Mouse (Mus musculus) hindbrain, embryonic 14.5 days (tissue): ENCODE measurements at regions not wholly inside any gene's neighbourhood (a gene's known extent, or its start where the extent isn't known, plus 50 kb on each side); places are given as distances from the start of the nearest gene placed in this dataset.

Experiments used
- ATAC-seq: fragments of 200-750 bp; cut with Nextera tagmentation; 2 replicates; pipeline ENCODE4 v1.8.0; 2017; ENCODE audit warnings: moderate number of reproducible peaks, mild to moderate bottlenecking, moderate TSS enrichment, moderate library complexity; ENCODE audit not compliant: low FRiP score
- DNase-seq: peaks from one replicate; pipeline ENCODE4 v3.0.0-alpha.2; 2015; ENCODE audit warnings: low spot score
- H3K27ac ChIP-seq: fragments of 300-500 bp; sonication (generic); 2 replicates; pipeline ENCODE4 v1.5.1; 2014; ENCODE audit warnings: mild to moderate bottlenecking, moderate library complexity
- H3K27me3 ChIP-seq: fragments of 300-500 bp; sonication (generic); 2 replicates; pipeline ENCODE4 v1.6.1; 2014; ENCODE audit warnings: mild to moderate bottlenecking, low read length, mixed read lengths; ENCODE audit not compliant: control insufficient read depth, insufficient read depth
- H3K36me3 ChIP-seq: fragments of 300-500 bp; sonication (generic); replicated peaks from 2 replicates; pipeline ENCODE4 v1.6.1; 2014; ENCODE audit not compliant: control insufficient read depth, insufficient read depth
- H3K4me1 ChIP-seq: fragments of 300-500 bp; sonication (generic); replicated peaks from 2 replicates; pipeline ENCODE4 v1.6.1; 2014; ENCODE audit warnings: antibody characterized with exemption, low read length, mixed read lengths; ENCODE audit not compliant: control insufficient read depth, insufficient read depth
- H3K4me2 ChIP-seq: fragments of 300-500 bp; sonication (generic); replicated peaks from 2 replicates; pipeline ENCODE4 v1.6.1; 2014; ENCODE audit warnings: mild to moderate bottlenecking, moderate library complexity
- H3K4me3 ChIP-seq: fragments of 300-500 bp; sonication (generic); replicated peaks from 2 replicates; pipeline ENCODE4 v1.5.1; 2014; ENCODE audit warnings: mild to moderate bottlenecking, low read length
- H3K9ac ChIP-seq: fragments of 300-500 bp; sonication (generic); 2 replicates; pipeline ENCODE4 v1.6.1; 2014
- H3K9me3 ChIP-seq: fragments of 300-500 bp; sonication (generic); 2 replicates; pipeline ENCODE4 v1.6.1; 2016; ENCODE audit warnings: low read length; ENCODE audit not compliant: control insufficient read depth
- WGBS: fragments of 180-500 bp; shearing (Covaris S2); extraction: QIAGEN DNeasy Blood & Tissue Kit; methylation state at CpG from one replicate; pipeline ENCODE4 v1.1.7; 2014; 5-methylcytosine and 5-hydroxymethylcytosine counted together

DNA sequence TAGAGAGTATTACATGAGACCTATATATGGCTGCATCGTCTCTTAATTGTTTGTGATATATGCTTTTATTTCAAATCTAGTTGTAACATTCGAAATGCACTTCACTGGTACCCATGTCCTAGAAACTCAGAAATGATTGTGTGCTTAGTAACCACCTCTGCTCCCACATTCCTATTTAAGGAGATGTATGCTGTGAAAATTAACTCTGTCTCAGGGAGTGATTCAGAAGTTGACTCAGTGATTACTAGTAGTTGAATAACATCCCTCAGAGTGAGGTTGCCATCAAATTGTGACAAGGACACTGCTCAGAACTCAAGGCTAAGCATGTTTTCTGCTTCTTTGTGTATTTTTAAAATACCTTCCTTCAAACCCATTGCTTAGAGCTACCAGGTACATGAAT is 661.9 kb downstream of the Utrn start:
- WGBS = 89% methylated on average over 2 of the region's 2 CpGs

DNA sequence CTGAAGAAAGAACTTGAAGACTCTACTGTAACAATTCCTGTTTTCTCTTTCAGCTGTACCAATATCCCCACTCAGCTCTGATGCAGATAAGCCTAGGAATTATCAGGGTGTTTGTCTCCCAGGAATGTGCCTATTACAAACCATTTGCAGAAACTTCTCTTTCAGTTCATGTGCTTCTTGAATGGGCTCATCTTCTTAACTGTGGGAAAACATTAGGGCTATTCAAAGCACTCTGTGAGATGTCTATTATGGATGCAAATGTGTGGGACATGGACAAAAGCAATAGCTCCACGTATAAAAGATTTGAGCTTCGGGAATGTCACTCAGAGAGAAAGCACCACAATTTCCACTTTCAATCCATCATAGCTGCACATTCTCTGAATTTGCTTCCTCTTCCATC is 659.0 kb downstream of the Utrn start:
- 12% methylated on average over 2 of the region's 2 CpGs for WGBS
- no peaks in the 10 kb centered on the region for H3K27me3 ChIP-seq
- DNase-seq (no peak), ATAC-seq (no peak)
- no peaks in the 10 kb centered on the region for H3K4me1 ChIP-seq
- H3K4me3 ChIP-seq = no peak overlapping the region
- no peak overlapping the region for H3K4me2 ChIP-seq
- H3K27ac ChIP-seq = no peak overlapping the region
- H3K36me3 ChIP-seq = no peaks in the 10 kb centered on the region
- H3K9ac ChIP-seq = no peak overlapping the region
- H3K9me3 ChIP-seq = no peaks in the 10 kb centered on the region

More for the DNA sequence above, 661.9 kb downstream of the Utrn start:
- ATAC-seq (no peak), DNase-seq (no peak)
- Histone ChIP-seq H3K27ac (no peak overlapping the region), H3K4me1 (no peaks in the 10 kb centered on the region), H3K9ac (no peak overlapping the region), H3K4me3 (no peak overlapping the region), H3K27me3 (no peaks in the 10 kb centered on the region), H3K36me3 (no peaks in the 10 kb centered on the region), H3K4me2 (no peak overlapping the region), H3K9me3 (no peaks in the 10 kb centered on the region)

DNA sequence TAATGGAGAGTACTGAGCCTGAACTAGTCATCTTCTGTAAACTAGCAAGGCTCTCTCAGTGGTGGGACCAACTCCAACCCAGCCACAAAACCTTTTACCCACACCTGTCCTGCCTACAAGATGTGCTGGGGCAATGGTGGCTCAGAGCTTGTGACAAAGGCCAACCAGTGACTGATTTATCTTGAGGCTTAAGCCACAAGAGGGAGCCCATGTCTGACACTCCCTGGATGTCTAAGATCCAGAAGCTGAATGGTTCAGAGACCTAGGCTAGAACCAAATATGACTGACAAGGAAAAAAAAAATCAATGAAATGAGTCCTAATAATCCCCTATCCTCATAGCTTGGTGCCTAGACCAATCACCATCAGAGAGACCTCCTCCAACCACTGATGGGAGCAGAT is 650.3 kb downstream of the Utrn start:
- no peak overlapping the region for H3K27ac ChIP-seq
- H3K4me2 ChIP-seq = no peak overlapping the region
- H3K4me1 ChIP-seq = no peaks in the 10 kb centered on the region
- ATAC-seq (no peak), DNase-seq (no peak)
- H3K4me3 ChIP-seq = no peak overlapping the region
- no peaks in the 10 kb centered on the region for H3K36me3 ChIP-seq
- no peaks in the 10 kb centered on the region for H3K9me3 ChIP-seq
- no peak overlapping the region for H3K9ac ChIP-seq
- no peaks in the 10 kb centered on the region for H3K27me3 ChIP-seq

DNA sequence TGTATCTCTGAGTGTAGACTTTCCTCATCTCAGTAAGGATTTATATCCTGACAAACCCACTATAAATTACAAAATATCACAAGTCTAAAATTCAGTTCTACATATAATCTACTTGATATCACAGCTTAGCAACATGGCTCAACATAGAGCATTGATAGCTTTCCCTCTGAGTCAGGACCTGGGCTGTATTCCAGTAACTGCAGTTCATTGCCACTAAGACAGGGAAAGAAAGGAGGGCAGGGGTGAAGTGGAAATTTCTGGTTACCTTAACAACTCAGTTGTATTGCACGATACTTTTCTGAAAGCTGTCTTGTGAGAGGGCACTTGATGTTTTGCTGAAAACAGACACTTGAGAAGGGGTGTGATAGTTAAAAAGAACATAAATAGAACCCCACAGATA is 635.0 kb downstream of the Utrn start:
- no peaks in the 10 kb centered on the region for H3K4me1 ChIP-seq
- no peak overlapping the region for H3K4me3 ChIP-seq
- DNase-seq (no peak), ATAC-seq (no peak)
- no peak overlapping the region for H3K4me2 ChIP-seq
- H3K27me3 ChIP-seq = no peaks in the 10 kb centered on the region
- H3K36me3 ChIP-seq = no peaks in the 10 kb centered on the region
- H3K9ac ChIP-seq = no peak overlapping the region
- 86% methylated on average over 1 of the region's 1 CpGs for WGBS
- no peaks in the 10 kb centered on the region for H3K9me3 ChIP-seq
- no peak overlapping the region for H3K27ac ChIP-seq

DNA sequence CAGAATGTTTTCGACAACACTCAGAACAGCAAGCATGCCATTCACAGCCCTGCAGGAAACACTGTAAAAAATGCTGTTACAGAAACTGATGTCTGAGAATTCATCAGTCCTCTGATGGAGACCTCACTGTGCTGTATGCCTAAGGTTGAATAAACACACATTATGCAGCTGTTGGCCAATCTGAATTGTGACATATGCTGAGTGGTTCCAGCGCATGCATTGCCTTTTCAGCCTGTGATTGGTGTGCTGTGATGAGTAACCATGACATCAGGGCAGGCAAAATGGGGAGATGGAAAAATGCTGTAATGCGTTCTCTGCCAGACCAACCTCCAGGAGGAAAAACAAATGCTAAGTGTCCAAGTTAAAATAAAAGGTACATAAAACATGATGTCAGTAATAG is 620.3 kb downstream of the Utrn start:
- no peak for DNase-seq
- Histone ChIP-seq H3K27me3 (no peaks in the 10 kb centered on the region), H3K4me2 (no peak overlapping the region), H3K36me3 (no peaks in the 10 kb centered on the region), H3K4me3 (no peak overlapping the region), H3K4me1 (no peaks in the 10 kb centered on the region), H3K27ac (no peak overlapping the region), H3K9me3 (no peaks in the 10 kb centered on the region), H3K9ac (no peak overlapping the region)
- peak; percentile 71 for ATAC-seq
- 64% methylated on average over 3 of the region's 3 CpGs for WGBS

DNA sequence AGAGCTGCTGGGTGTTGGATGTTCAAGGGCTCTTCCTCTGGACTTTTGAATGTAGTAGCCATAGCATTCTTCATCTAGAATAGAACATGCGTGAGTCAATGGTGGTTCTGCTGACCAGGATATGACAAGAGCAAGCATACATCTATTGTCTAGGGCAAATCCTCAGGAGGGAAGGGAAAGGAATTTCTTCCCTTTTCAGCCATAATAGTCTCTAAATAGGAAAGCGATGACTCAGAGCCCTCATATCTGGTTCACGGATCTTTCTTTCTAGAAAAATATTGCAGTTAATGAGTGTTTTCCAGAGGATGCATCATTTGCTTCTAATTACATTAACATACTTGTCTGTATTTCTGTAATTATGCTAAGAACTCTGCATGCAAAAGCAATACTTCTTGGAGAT is 615.9 kb downstream of the Utrn start:
- ATAC-seq (no peak), DNase-seq (no peak)
- H3K4me1 ChIP-seq = no peaks in the 10 kb centered on the region
- H3K9me3 ChIP-seq = no peaks in the 10 kb centered on the region
- no peak overlapping the region for H3K27ac ChIP-seq
- H3K27me3 ChIP-seq = no peaks in the 10 kb centered on the region
- no peak overlapping the region for H3K9ac ChIP-seq
- 86% methylated on average over 3 of the region's 3 CpGs for WGBS
- H3K4me3 ChIP-seq = no peak overlapping the region
- no peak overlapping the region for H3K4me2 ChIP-seq
- no peaks in the 10 kb centered on the region for H3K36me3 ChIP-seq

DNA sequence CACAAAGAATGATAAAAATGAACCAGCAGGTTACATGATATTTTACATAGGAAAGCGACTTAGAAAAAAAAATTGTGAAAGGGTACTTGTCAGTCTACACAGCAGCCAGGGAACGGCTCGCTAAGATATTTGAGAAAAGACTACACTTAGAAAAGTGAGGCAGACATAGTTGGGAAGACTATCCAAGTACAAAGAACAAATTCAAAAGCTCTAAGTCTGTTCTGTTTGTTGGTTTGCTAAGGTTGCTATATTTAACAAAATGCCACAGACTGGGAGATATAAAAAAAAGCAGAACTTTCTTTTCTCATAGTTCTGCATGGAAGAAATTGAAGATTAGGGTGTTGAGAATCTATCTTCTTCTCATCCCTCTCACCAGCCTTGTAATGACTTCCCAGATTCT is 583.5 kb downstream of the Utrn start:
- H3K4me1 ChIP-seq = no peaks in the 10 kb centered on the region
- no peak overlapping the region for H3K27ac ChIP-seq
- H3K4me2 ChIP-seq = no peak overlapping the region
- H3K4me3 ChIP-seq = no peak overlapping the region
- no peaks in the 10 kb centered on the region for H3K27me3 ChIP-seq
- H3K9me3 ChIP-seq = no peaks in the 10 kb centered on the region
- ATAC-seq = no peak
- no peaks in the 10 kb centered on the region for H3K36me3 ChIP-seq
- 87% methylated on average over 3 of the region's 3 CpGs for WGBS
- H3K9ac ChIP-seq = no peak overlapping the region
- no peak for DNase-seq

DNA sequence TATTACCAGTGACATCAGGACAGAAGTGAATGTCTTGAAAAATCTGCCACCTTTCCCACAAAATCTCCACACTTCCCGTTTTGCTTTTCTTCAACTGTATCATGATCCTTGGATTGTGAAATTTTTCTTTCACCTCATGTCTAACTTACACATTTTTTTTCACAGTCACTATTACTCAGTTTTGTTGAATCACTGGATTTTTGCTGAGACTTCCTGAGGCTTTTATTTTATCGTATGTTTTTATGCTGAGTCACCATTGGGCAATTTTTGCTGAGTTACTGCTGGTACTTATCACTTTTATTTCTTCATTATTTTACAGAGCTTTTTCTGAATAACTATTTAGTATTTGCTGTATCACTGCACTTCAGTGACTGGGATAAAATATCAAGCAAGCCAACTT is 570.3 kb downstream of the Utrn start:
- H3K4me2 ChIP-seq = no peak overlapping the region
- no peaks in the 10 kb centered on the region for H3K4me1 ChIP-seq
- ATAC-seq = no peak
- no peak overlapping the region for H3K9ac ChIP-seq
- no peaks in the 10 kb centered on the region for H3K9me3 ChIP-seq
- H3K36me3 ChIP-seq = no peaks in the 10 kb centered on the region
- no peak overlapping the region for H3K4me3 ChIP-seq
- DNase-seq = no peak
- no peak overlapping the region for H3K27ac ChIP-seq
- WGBS = 88% methylated on average over 2 of the region's 2 CpGs
- no peaks in the 10 kb centered on the region for H3K27me3 ChIP-seq

DNA sequence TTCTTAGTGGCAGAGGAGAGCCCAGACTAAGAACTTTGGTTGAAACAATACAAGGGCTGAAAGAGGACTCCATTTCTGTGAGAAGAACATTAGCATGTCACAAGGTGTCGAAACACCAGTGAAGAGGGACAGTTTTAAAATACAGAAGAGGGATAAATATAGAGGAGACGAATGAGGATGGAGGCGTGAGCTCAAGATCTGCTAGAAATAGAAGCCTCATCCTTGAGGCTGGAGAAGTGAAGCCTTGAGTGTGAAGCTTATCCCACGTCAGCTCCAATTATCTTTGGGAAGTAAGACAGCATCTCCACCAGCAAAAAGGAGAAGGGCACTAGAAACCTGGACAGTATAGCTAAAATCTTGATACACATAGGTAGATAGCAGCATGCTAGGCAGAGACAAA is 566.8 kb downstream of the Utrn start:
- Histone ChIP-seq H3K4me2 (no peak overlapping the region), H3K9ac (no peak overlapping the region), H3K9me3 (no peaks in the 10 kb centered on the region), H3K4me1 (no peaks in the 10 kb centered on the region), H3K36me3 (no peaks in the 10 kb centered on the region), H3K4me3 (no peak overlapping the region), H3K27me3 (no peaks in the 10 kb centered on the region), H3K27ac (no peak overlapping the region)
- no peak for ATAC-seq
- no peak for DNase-seq
- 91% methylated on average over 4 of the region's 4 CpGs for WGBS

DNA sequence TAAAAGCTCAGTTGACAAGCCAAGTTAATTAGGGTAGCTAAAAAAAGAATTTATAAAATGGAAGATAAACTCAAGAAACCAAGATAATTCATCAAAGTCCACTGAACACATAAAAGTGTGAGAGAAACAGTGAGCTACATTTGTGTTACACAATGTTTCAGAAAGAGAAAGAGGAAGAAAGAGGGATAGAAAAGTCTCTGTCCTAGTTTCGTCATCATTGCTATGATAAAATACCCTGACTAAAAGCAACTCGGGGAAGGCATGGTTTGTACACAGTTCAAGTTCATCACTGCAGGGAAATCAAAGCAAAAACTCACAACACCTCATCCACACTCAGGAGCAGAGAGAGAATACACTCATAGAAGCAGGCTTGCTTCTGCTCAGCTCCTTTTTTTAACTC is 548.9 kb downstream of the Utrn start:
- Histone ChIP-seq H3K27ac (no peak overlapping the region), H3K4me3 (no peak overlapping the region), H3K9me3 (no peaks in the 10 kb centered on the region), H3K4me1 (no peaks in the 10 kb centered on the region), H3K9ac (no peak overlapping the region), H3K27me3 (no peaks in the 10 kb centered on the region), H3K36me3 (no peaks in the 10 kb centered on the region), H3K4me2 (no peak overlapping the region)
- DNase-seq (no peak), ATAC-seq (no peak)
- WGBS = 81% methylated on average over 2 of the region's 2 CpGs
